Mouse (Mus musculus) myocyte (in vitro differentiated cells): ENCODE measurements at regions not wholly inside any gene's neighbourhood (a gene's known extent, or its start where the extent isn't known, plus 50 kb on each side); places are given as distances from the start of the nearest gene placed in this dataset.

Source experiments
- E2F4 ChIP-seq: IDR thresholded peaks from one replicate; pipeline ENCODE4 v1.6.1; 2011; ENCODE audit warnings: mild to moderate bottlenecking, control low read depth, moderate library complexity; ENCODE audit not compliant: insufficient read depth
- MYOD1 ChIP-seq, 3 experiments: IDR thresholded peaks; one replicate each; pipeline ENCODE4 v1.6.1; 2011; ENCODE audit warnings: control low read depth in 2 of 3, low read depth in 2 of 3, mild to moderate bottlenecking in 2 of 3, moderate library complexity in 1 of 3; ENCODE audit not compliant: insufficient read length in 2 of 3, control insufficient read depth in 1 of 3
- MYOG ChIP-seq, 3 experiments: IDR thresholded peaks; one replicate each; pipeline ENCODE4 v1.6.1; 2011; ENCODE audit warnings: control low read depth in 2 of 3, low read depth in 2 of 3, mild to moderate bottlenecking in 2 of 3; ENCODE audit not compliant: insufficient read length in 2 of 3, control insufficient read depth in 1 of 3, insufficient read depth in 1 of 3
- POLR2A ChIP-seq: IDR thresholded peaks from one replicate; pipeline ENCODE4 v1.6.1; 2011; ENCODE audit warnings: low read depth, mild to moderate bottlenecking, control low read depth, moderate library complexity; ENCODE audit not compliant: insufficient read length
- TCF3 ChIP-seq: IDR thresholded peaks from one replicate; pipeline ENCODE4 v1.6.1; 2011; ENCODE audit warnings: low read depth, control low read depth; ENCODE audit not compliant: insufficient read length

DNA sequence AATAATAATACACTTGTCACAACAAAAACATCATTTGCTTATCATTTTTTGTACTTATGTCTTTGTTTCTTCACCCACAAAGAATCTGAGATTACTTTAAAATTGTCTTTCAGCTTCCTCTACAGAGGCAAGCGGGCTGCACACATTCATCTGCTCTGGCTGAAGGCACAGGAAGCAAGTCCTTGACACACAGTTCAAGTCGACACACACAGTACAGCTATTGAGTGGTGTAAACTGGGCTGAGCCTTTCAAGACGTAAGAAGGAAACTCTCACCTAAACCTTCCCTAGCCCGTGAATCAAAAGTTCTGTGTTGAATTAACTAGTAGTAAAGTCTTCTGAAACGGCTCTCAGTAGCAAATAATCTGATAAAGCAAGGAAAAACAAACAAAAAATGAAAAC is 250.5 kb upstream of the Gpc5 start:
- TF ChIP-seq POLR2A (no peak), MYOG (IDR thresholded peaks at IDR 0.05; ENCODE audit: control insufficient read depth in 1 of 3, insufficient read depth in 1 of 3, insufficient read length in 2 of 3, low read depth in 2 of 3) (no peak), MYOD1 (IDR thresholded peaks at IDR 0.05; ENCODE audit: control insufficient read depth in 1 of 3, insufficient read length in 2 of 3, low read depth in 2 of 3) (no peak), TCF3 (no peak), E2F4 (no peak)
